Mouse (Mus musculus): ENCODE measurements around the gene Rbm4. TPM values are rescaled to one million over a fixed set of nuclear protein-coding genes. Genes with fewer than 3 reads are reported as not detected.

Rbm4 gene
- polyA plus RNA-seq, 1 experiment from 2014 or later, result 68.6 TPM

DNA sequence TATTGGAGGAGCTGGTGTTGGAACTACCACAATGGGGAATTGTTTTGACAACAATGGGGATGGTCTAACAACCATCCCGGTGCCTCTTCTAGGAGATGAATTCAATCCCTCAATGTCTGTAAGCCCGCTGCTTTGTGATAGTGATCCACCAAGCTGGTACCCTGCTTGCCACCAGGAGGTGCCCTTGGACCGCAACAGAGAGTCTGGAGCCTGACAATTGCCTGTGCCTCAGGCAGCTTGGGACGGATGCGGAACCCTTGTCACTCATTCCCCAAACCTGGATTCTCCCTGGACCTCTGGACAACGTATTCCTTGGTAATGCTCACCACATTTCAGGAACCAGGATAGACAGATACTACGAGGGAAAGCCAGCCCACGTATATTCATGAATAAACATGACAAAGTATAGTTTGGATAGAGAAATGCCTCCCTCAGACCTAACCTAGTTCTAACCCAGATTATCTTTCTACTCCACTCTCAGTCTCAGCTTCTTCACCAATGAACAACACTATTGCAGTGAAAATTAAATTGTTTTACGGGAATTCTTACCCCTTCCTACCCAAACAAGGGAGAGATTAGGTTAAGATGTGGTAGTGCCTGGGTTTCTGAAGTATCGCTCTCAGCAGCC is 38.0 kb downstream of the Rbm4 start:
- peak overlapping the region; percentile 75 for H3K4me2 ChIP-seq (ENCODE audit: low read depth, low read length)
- DNase-seq (ENCODE audit: low spot score) (peak; percentile 94), ATAC-seq (ENCODE audit: low read depth) (peak; percentile 79)
- H3K9me3 ChIP-seq (ENCODE audit: control insufficient read depth, low read length), result no peaks in the 10 kb centered on the region
- no peaks in the 10 kb centered on the region for H3K27me3 ChIP-seq (replicated peaks; ENCODE audit: control insufficient read depth, insufficient read depth, low read length)
- 1% methylated on average over 10 of the region's 10 CpGs for WGBS
- H3K4me1 ChIP-seq (ENCODE audit: control insufficient read depth, insufficient read depth, low read length), result peaks cover 23% of the 10 kb centered on the region
- peak overlapping the region; percentile 90 for H3K27ac ChIP-seq (replicated peaks; ENCODE audit: low read depth, low read length)
- peaks cover 24% of the 10 kb centered on the region for H3K36me3 ChIP-seq (ENCODE audit: control insufficient read depth, insufficient read depth, low read length)
- H3K9ac ChIP-seq (ENCODE audit: low read depth, low read length), result peak overlapping the region; percentile 62
- peak overlapping the region; percentile 58 for H3K4me3 ChIP-seq (ENCODE audit: low read depth, low read length)

DNA sequence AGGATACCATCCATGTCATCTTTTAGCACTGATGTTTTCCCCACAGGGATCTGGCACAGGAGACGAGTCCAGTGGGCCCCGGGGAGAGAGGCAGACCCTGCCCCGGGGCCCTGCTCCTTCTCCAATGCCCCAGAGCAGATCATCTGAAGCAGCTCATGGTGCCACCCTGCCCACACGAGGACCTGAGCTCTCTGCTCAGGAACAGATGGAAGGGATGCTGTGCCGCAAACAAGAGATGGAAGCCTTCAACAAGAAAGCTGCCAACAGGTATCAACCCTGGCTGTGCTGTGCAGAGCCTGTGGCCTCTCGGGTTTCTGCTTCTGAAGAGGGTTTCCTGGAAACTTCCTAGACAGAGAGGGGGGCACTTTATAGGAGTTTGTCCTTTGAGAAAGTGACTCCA is 43.7 kb downstream of the Rbm4 start:
- no peak overlapping the region for H3K4me3 ChIP-seq (ENCODE audit: low read depth, low read length)
- no peak overlapping the region for H3K27ac ChIP-seq (replicated peaks; ENCODE audit: low read depth, low read length)
- H3K27me3 ChIP-seq (replicated peaks; ENCODE audit: control insufficient read depth, insufficient read depth, low read length), result no peaks in the 10 kb centered on the region
- H3K36me3 ChIP-seq (ENCODE audit: control insufficient read depth, insufficient read depth, low read length), result no peaks in the 10 kb centered on the region; the same call in 1 of the 2 replicates
- DNase-seq (ENCODE audit: low spot score) (no peak), ATAC-seq (ENCODE audit: low read depth) (no peak)
- no peak overlapping the region for H3K9ac ChIP-seq (ENCODE audit: low read depth, low read length)
- H3K9me3 ChIP-seq (ENCODE audit: control insufficient read depth, low read length), result no peaks in the 10 kb centered on the region
- no peak overlapping the region for H3K4me2 ChIP-seq (ENCODE audit: low read depth, low read length)
- WGBS, result 74% methylated on average over 6 of the region's 6 CpGs
- no peaks in the 10 kb centered on the region for H3K4me1 ChIP-seq (ENCODE audit: control insufficient read depth, insufficient read depth, low read length)

- no peak overlapping the region for H3K9ac ChIP-seq (ENCODE audit: low read depth, low read length)
- H3K27ac ChIP-seq (replicated peaks; ENCODE audit: low read depth, low read length), result no peak overlapping the region
- ATAC-seq (ENCODE audit: low read depth), result no peak
- no peaks in the 10 kb centered on the region for H3K27me3 ChIP-seq (replicated peaks; ENCODE audit: control insufficient read depth, insufficient read depth, low read length)
- no peak overlapping the region for H3K4me2 ChIP-seq (ENCODE audit: low read depth, low read length)
- H3K9me3 ChIP-seq (ENCODE audit: control insufficient read depth, low read length), result no peaks in the 10 kb centered on the region
- DNase-seq (ENCODE audit: low spot score), result no peak
- no peaks in the 10 kb centered on the region; the same call in 1 of the 2 replicates for H3K36me3 ChIP-seq (ENCODE audit: control insufficient read depth, insufficient read depth, low read length)
- H3K4me1 ChIP-seq (ENCODE audit: control insufficient read depth, insufficient read depth, low read length), result no peaks in the 10 kb centered on the region
- no peak overlapping the region for H3K4me3 ChIP-seq (ENCODE audit: low read depth, low read length)
- WGBS, result 82% methylated on average over 10 of the region's 10 CpGs
These were observed 45.2 kb downstream of the Rbm4 start for GRCm38 (mm10) chr19:4748493-4748892.

- H3K36me3 ChIP-seq (ENCODE audit: control insufficient read depth, insufficient read depth, low read length), result no peaks in the 10 kb centered on the region; the same call in 1 of the 2 replicates
- 81% methylated on average over 9 of the region's 9 CpGs for WGBS
These were observed 45.9 kb downstream of the Rbm4 start for GRCm38 (mm10) chr19:4747631-4748312.

DNA sequence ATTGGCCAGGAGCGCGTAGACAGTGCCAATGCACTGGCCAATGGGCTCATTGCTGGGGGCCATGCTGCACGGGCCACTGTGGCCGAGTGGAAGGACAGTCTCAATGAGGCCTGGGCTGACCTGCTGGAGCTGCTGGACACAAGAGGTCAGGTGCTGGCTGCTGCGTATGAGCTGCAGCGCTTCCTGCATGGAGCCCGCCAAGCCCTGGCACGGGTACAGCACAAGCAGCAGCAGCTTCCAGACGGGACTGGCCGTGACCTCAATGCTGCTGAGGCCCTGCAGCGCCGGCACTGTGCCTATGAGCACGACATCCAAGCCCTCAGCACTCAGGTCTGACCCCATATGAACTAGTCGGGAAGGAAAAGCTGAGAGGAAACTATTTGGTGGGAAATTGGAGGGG is 47.1 kb downstream of the Rbm4 start:
- no peak overlapping the region for H3K4me3 ChIP-seq (ENCODE audit: low read depth, low read length)
- H3K27me3 ChIP-seq (replicated peaks; ENCODE audit: control insufficient read depth, insufficient read depth, low read length), result no peaks in the 10 kb centered on the region
- no peak overlapping the region for H3K27ac ChIP-seq (replicated peaks; ENCODE audit: low read depth, low read length)
- no peak overlapping the region for H3K4me2 ChIP-seq (ENCODE audit: low read depth, low read length)
- no peaks in the 10 kb centered on the region; the same call in 1 of the 2 replicates for H3K36me3 ChIP-seq (ENCODE audit: control insufficient read depth, insufficient read depth, low read length)
- H3K4me1 ChIP-seq (ENCODE audit: control insufficient read depth, insufficient read depth, low read length), result no peaks in the 10 kb centered on the region
- 85% methylated on average over 14 of the region's 14 CpGs for WGBS
- no peaks in the 10 kb centered on the region for H3K9me3 ChIP-seq (ENCODE audit: control insufficient read depth, low read length)
- 0 out of 2 replicates have a peak overlapping the region, but pooled peaks have one; percentile 6 for H3K9ac ChIP-seq (ENCODE audit: low read depth, low read length)
- DNase-seq (ENCODE audit: low spot score) (no peak), ATAC-seq (ENCODE audit: low read depth) (no peak)

More at GRCm38 (mm10) chr19:4747631-4748312, 45.9 kb downstream of the Rbm4 start:
- H3K27ac ChIP-seq (replicated peaks; ENCODE audit: low read depth, low read length), result no peak overlapping the region
- H3K9me3 ChIP-seq (ENCODE audit: control insufficient read depth, low read length), result no peaks in the 10 kb centered on the region
- no peaks in the 10 kb centered on the region for H3K27me3 ChIP-seq (replicated peaks; ENCODE audit: control insufficient read depth, insufficient read depth, low read length)
- no peak overlapping the region for H3K4me2 ChIP-seq (ENCODE audit: low read depth, low read length)
- no peaks in the 10 kb centered on the region for H3K4me1 ChIP-seq (ENCODE audit: control insufficient read depth, insufficient read depth, low read length)
- no peak overlapping the region; the same call in 1 of the 2 replicates for H3K9ac ChIP-seq (ENCODE audit: low read depth, low read length)
- no peak for ATAC-seq (ENCODE audit: low read depth)
- no peak for DNase-seq (ENCODE audit: low spot score)
- no peak overlapping the region for H3K4me3 ChIP-seq (ENCODE audit: low read depth, low read length)

DNA sequence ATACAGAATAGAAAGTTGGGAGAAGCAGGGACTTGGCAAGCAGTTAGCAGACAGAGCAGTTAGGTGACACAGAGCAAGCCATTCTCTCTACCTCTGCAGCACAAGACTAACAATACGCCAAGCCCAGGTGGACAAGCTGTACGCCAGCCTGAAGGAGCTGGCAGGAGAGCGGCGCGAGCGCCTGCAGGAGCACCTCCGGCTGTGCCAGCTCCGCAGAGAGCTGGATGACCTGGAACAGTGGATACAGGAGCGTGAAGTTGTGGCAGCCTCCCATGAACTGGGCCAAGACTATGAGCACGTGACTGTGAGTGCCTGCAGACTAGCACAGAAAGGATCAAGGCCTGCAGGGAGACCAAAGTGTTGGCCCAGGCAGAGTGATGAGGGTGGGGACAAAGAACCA is 48.0 kb downstream of the Rbm4 start:
- H3K4me2 ChIP-seq (ENCODE audit: low read depth, low read length), result no peak overlapping the region
- ATAC-seq (ENCODE audit: low read depth) (no peak), DNase-seq (ENCODE audit: low spot score) (no peak)
- no peak overlapping the region for H3K27ac ChIP-seq (replicated peaks; ENCODE audit: low read depth, low read length)
- no peaks in the 10 kb centered on the region for H3K4me1 ChIP-seq (ENCODE audit: control insufficient read depth, insufficient read depth, low read length)
- no peaks in the 10 kb centered on the region for H3K27me3 ChIP-seq (replicated peaks; ENCODE audit: control insufficient read depth, insufficient read depth, low read length)
- 92% methylated on average over 10 of the region's 10 CpGs for WGBS
- H3K9me3 ChIP-seq (ENCODE audit: control insufficient read depth, low read length), result no peaks in the 10 kb centered on the region
- no peak overlapping the region for H3K4me3 ChIP-seq (ENCODE audit: low read depth, low read length)
- H3K36me3 ChIP-seq (ENCODE audit: control insufficient read depth, insufficient read depth, low read length), result no peaks in the 10 kb centered on the region; the same call in 1 of the 2 replicates
- no peak overlapping the region for H3K9ac ChIP-seq (ENCODE audit: low read depth, low read length)

- no peak overlapping the region for H3K27ac ChIP-seq (replicated peaks; ENCODE audit: low read depth, low read length)
- WGBS, result 56% methylated on average over 9 of the region's 9 CpGs
- no peaks in the 10 kb centered on the region for H3K9me3 ChIP-seq (ENCODE audit: control insufficient read depth, low read length)
- no peaks in the 10 kb centered on the region; the same call in 1 of the 2 replicates for H3K36me3 ChIP-seq (ENCODE audit: control insufficient read depth, insufficient read depth, low read length)
- H3K27me3 ChIP-seq (replicated peaks; ENCODE audit: control insufficient read depth, insufficient read depth, low read length), result no peaks in the 10 kb centered on the region
- H3K4me3 ChIP-seq (ENCODE audit: low read depth, low read length), result no peak overlapping the region
- DNase-seq (ENCODE audit: low spot score), result peak; percentile 52
- H3K4me2 ChIP-seq (ENCODE audit: low read depth, low read length), result no peak overlapping the region
- no peaks in the 10 kb centered on the region for H3K4me1 ChIP-seq (ENCODE audit: control insufficient read depth, insufficient read depth, low read length)
- no peak overlapping the region for H3K9ac ChIP-seq (ENCODE audit: low read depth, low read length)
- ATAC-seq (ENCODE audit: low read depth), result no peak
These were observed 48.6 kb downstream of the Rbm4 start for GRCm38 (mm10) chr19:4745057-4745456.

GRCm38 (mm10) chr19:4744026-4744425 is 49.7 kb downstream of the Rbm4 start:
- Histone ChIP-seq H3K9me3 (ENCODE audit: control insufficient read depth, low read length) (no peaks in the 10 kb centered on the region), H3K27ac (replicated peaks; ENCODE audit: low read depth, low read length) (no peak overlapping the region), H3K4me3 (ENCODE audit: low read depth, low read length) (no peak overlapping the region), H3K27me3 (replicated peaks; ENCODE audit: control insufficient read depth, insufficient read depth, low read length) (no peaks in the 10 kb centered on the region), H3K4me1 (ENCODE audit: control insufficient read depth, insufficient read depth, low read length) (no peaks in the 10 kb centered on the region), H3K36me3 (ENCODE audit: control insufficient read depth, insufficient read depth, low read length) (0 out of 2 replicates have a peak, but pooled peaks cover 2% of the 10 kb centered on the region), H3K4me2 (ENCODE audit: low read depth, low read length) (no peak overlapping the region), H3K9ac (ENCODE audit: low read depth, low read length) (no peak overlapping the region)
- no peak for DNase-seq (ENCODE audit: low spot score)
- ATAC-seq (ENCODE audit: low read depth), result no peak
- 81% methylated on average over 14 of the region's 14 CpGs for WGBS
